Mouse (Mus musculus) hindbrain, embryonic 11.5 days (tissue): ENCODE results near the gene Ptpn13. TPM values are rescaled to one million over a fixed set of nuclear protein-coding genes. Genes with fewer than 3 reads are reported as not detected.

ENCODE experiments used
- ATAC-seq: fragments of 200-750 bp; cut with Nextera tagmentation; 2 replicates; pipeline ENCODE4 v1.8.0; 2017; ENCODE audit warnings: mild to moderate bottlenecking, moderate TSS enrichment, moderate library complexity; ENCODE audit not compliant: low FRiP score
- DNase-seq: peaks from one replicate; pipeline ENCODE4 v3.0.0-alpha.2; 2015; ENCODE audit warnings: low spot score
- H3K27ac ChIP-seq: fragments of 300-500 bp; sonication (generic); 2 replicates; pipeline ENCODE4 v1.5.1; 2014; ENCODE audit warnings: mild to moderate bottlenecking, low read depth, low read length
- H3K27me3 ChIP-seq: fragments of 300-500 bp; sonication (generic); 2 replicates; pipeline ENCODE4 v1.6.1; 2014; ENCODE audit warnings: mild to moderate bottlenecking, low read length, moderate library complexity, mixed read lengths; ENCODE audit not compliant: control insufficient read depth, insufficient read depth
- H3K36me3 ChIP-seq: fragments of 300-500 bp; sonication (generic); 2 replicates; pipeline ENCODE4 v1.6.1; 2014; ENCODE audit warnings: mild to moderate bottlenecking, low read length, moderate library complexity, mixed read lengths; ENCODE audit not compliant: control insufficient read depth, insufficient read depth
- H3K4me1 ChIP-seq: fragments of 300-500 bp; sonication (generic); replicated peaks from 2 replicates; pipeline ENCODE4 v1.6.1; 2014; ENCODE audit warnings: low read length, mixed read lengths; ENCODE audit not compliant: control insufficient read depth, insufficient read depth
- H3K4me2 ChIP-seq: fragments of 300-500 bp; sonication (generic); replicated peaks from 2 replicates; pipeline ENCODE4 v1.6.1; 2014; ENCODE audit warnings: mild to moderate bottlenecking, low read depth, low read length
- H3K4me3 ChIP-seq: fragments of 300-500 bp; sonication (generic); 2 replicates; pipeline ENCODE4 v1.5.1; 2014; ENCODE audit warnings: low read depth, low read length
- H3K9ac ChIP-seq: fragments of 300-500 bp; sonication (generic); 2 replicates; pipeline ENCODE4 v1.6.1; 2014; ENCODE audit warnings: low read depth, low read length
- H3K9me3 ChIP-seq: fragments of 300-500 bp; sonication (generic); 2 replicates; pipeline ENCODE4 v1.6.1; 2016; ENCODE audit warnings: low read length; ENCODE audit not compliant: control insufficient read depth
- WGBS: fragments of 180-500 bp; shearing (Covaris S2); extraction: QIAGEN DNeasy Blood & Tissue Kit; methylation state at CpG from one replicate; pipeline ENCODE4 v1.1.7; 2014; 5-methylcytosine and 5-hydroxymethylcytosine counted together
- polyA plus RNA-seq: library from polyadenylated mRNA; unstranded; fragments of >200 nt; fragmentation: Nextera tagmentation; extraction: Ambion mirVana; gene quantifications from 2 replicates; pipeline ENCODE4 v1.2.1, GENCODE M21; 2014

The Ptpn13 gene
- polyA plus RNA-seq, 1 experiment from 2014 or later = 19.3 TPM

DNA sequence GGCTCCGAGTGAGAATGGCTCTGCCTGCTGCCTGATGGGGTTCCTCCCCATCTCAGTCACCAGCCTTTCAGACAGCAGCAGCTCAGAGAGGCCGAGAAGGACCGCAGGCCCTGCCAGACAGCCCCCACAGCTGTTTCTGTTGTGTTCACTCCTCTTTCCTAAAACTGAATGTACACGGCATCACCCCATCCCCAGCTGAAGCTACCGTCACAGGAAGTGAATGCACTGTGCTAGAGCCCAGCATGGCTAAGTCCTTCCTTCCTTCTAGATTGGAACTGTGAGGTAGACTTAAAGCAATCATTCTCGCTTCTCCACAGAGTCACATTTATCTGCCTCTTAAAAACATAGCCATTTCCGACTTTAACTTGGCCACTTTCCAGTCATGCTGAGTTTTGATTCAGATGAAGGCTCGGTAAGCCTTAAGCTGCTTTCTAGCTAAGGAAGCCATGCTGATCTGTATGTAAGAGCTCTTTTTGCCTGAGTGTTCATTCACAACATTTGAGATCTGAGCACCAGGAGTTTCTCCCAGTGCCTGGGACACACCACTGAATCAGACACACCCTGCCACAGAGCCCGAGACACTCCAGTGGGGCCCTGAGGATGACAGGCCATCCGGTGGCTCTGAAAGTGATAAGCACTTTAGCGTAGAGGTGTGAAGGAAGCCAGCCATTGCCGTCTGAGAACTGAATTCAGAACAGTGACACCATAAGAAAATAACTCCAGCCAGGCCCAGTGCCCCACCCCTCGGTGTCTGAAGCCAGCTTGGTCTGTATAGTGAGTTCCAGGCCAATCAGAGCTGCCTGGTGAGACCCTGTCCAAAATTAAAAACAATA lies 170.6 kb downstream of the Ptpn13 start:
- Histone ChIP-seq H3K4me2 (no peak overlapping the region), H3K27me3 (no peaks in the 10 kb centered on the region), H3K9me3 (no peaks in the 10 kb centered on the region), H3K4me1 (no peaks in the 10 kb centered on the region), H3K36me3 (0 out of 2 replicates have a peak, but pooled peaks cover 3% of the 10 kb centered on the region), H3K9ac (no peak overlapping the region), H3K4me3 (no peak overlapping the region), H3K27ac (no peak overlapping the region)
- 85% methylated on average over 13 of the region's 13 CpGs for WGBS
- no peak for ATAC-seq
- no peak for DNase-seq

DNA sequence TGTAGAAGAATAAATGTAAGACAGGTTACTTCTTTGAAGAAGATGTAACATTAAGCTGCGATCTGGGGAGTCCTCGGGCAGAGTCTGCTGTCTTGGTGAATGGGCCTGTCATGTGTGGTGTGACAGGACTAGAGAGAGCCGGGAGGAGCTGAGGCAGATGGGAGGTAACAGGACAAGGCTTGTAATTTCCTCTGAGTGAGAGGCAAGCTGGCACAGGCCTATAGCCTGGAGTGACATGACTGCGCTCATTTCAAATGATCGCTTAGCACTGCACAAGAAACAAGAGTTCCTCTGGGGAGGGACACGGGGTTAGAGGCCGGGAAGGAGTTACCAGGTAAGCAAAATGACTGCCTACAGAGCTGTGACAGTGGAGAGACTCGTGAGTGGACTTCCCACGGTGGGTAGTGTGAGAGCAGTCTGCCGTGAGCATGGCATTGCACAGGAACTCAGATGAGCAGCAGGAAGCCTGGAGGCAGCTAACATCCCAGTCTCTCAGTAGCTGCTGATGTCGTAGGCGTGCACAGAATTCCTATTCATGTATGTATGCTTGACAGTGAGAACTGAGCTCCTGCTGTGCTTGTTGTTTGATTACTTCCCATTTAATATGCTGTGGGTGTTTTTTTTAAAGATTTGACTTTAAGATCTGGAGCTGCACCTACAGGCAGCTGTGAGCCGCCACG lies 171.6 kb downstream of the Ptpn13 start:
- H3K4me2 ChIP-seq = no peak overlapping the region
- no peaks in the 10 kb centered on the region for H3K9me3 ChIP-seq
- DNase-seq (no peak), ATAC-seq (peak; percentile 25; the same call in 1 of the 2 replicates)
- H3K36me3 ChIP-seq = no peaks in the 10 kb centered on the region
- no peak overlapping the region for H3K4me3 ChIP-seq
- H3K27ac ChIP-seq = no peak overlapping the region
- no peaks in the 10 kb centered on the region for H3K4me1 ChIP-seq
- no peak overlapping the region for H3K9ac ChIP-seq
- no peaks in the 10 kb centered on the region for H3K27me3 ChIP-seq
- WGBS = 69% methylated on average over 14 of the region's 14 CpGs

DNA sequence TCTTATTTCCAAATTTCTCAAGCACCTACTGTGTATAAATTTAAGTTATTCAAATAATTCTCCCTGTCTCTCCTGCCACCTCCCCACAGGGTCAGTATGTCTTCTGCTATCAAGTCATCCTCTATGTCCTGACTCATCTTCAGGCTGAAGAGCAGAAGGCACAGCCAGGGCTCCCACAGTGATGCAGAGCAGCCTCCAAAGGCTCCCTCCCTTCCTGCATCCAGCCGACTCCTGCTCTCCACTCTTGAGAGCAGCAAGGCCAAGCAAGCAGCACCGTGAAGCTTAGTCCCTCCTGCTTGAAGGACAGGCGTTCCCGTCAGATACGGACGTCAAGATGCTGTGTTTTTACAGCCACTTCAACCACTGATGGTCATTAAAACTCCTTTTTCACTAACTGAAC lies 172.6 kb downstream of the Ptpn13 start:
- H3K27me3 ChIP-seq = no peaks in the 10 kb centered on the region
- no peak for ATAC-seq
- H3K27ac ChIP-seq = no peak overlapping the region
- 82% methylated on average over 6 of the region's 6 CpGs for WGBS
- H3K4me3 ChIP-seq = no peak overlapping the region
- H3K9me3 ChIP-seq = no peaks in the 10 kb centered on the region
- H3K4me1 ChIP-seq = no peaks in the 10 kb centered on the region
- H3K36me3 ChIP-seq = no peaks in the 10 kb centered on the region
- no peak overlapping the region for H3K4me2 ChIP-seq
- no peak for DNase-seq
- H3K9ac ChIP-seq = no peak overlapping the region

DNA sequence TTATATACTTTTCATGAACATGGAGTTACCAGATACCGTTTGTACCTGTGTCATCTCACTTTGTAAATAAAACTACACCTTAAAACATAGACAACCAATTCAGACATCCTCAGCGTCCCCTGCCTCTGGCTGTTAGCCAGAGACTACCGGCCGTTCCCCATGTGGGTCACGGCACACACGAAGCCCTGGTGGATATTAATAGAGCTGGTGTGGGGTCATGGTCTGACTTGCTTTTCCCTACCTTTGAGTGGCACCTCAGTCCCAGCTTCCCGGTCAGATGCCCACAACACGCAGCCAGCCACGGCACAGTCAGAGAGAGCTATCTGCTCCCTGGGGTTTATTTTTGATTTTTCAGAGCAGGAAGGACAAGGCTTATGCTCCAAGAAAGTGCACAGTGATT lies 173.3 kb downstream of the Ptpn13 start:
- Histone ChIP-seq H3K27me3 (no peaks in the 10 kb centered on the region), H3K9me3 (no peaks in the 10 kb centered on the region), H3K27ac (no peak overlapping the region), H3K4me2 (no peak overlapping the region), H3K36me3 (no peaks in the 10 kb centered on the region), H3K4me3 (no peak overlapping the region), H3K9ac (no peak overlapping the region), H3K4me1 (no peaks in the 10 kb centered on the region)
- 88% methylated on average over 9 of the region's 9 CpGs for WGBS
- DNase-seq (no peak), ATAC-seq (no peak)

DNA sequence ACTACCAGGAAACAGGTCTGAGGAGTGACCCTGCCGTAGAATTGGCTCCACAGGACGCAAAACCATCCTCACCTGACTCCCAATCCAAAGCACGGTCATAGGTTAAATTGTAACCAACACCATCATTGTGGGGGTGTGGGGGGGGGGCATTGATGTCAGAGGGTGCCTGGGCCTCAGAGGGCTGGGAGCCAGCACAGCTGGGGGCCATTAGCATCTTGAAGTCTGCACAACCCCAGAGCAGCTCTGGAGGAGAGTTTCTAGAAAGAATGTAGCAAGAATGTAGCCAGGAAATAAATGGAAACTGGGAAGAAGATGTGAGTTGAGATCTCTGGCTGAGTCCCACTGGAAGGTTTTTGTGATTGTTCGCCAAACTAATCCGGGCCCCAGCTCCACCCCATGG lies 173.9 kb downstream of the Ptpn13 start:
- H3K9me3 ChIP-seq = no peaks in the 10 kb centered on the region
- no peaks in the 10 kb centered on the region for H3K36me3 ChIP-seq
- no peak for ATAC-seq
- DNase-seq = no peak
- H3K4me1 ChIP-seq = no peaks in the 10 kb centered on the region
- no peaks in the 10 kb centered on the region for H3K27me3 ChIP-seq
- 82% methylated on average over 5 of the region's 5 CpGs for WGBS
- H3K4me3 ChIP-seq = no peak overlapping the region
- no peak overlapping the region for H3K4me2 ChIP-seq
- H3K9ac ChIP-seq = no peak overlapping the region
- H3K27ac ChIP-seq = no peak overlapping the region

DNA sequence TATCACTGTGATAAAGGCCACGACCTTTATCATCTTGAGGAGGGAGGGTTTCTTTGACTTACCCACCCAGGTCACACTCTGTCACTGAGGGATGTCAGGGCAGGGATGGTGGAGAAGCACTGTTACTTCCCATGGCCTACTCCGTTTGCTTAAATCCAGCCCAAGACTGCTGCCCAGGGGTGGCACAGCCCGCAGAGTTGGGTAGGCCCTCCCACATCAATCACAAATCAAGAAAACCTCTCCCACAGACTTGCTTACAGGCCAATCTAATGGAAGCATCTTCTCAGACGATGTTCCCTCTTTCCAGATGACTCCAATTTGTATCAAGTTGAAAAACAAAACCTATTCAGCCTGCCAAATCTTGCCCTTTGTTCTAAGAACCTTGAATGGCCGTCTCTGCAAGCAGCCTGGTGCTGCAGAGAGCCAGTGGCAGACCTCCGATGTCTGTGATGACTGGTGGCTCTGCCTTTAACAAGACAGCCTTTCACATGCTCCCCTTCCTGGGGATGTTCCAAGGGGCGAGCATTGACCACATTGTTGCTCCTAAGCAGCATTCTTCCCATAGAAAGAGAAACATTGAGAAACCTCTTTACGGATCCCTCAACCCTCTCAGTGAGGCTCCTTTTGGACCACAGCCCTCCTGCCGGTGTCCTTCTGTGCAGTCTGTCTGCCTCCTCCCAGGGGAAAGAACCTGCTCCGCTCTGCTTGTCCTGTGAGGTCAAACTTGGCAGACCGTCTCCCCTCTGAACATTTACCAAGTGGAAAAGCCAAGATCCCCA lies 178.3 kb downstream of the Ptpn13 start:
- no peak for ATAC-seq
- H3K27me3 ChIP-seq = no peaks in the 10 kb centered on the region
- no peaks in the 10 kb centered on the region for H3K4me1 ChIP-seq
- H3K9me3 ChIP-seq = no peaks in the 10 kb centered on the region
- no peak overlapping the region for H3K27ac ChIP-seq
- no peak overlapping the region for H3K4me2 ChIP-seq
- H3K36me3 ChIP-seq = no peaks in the 10 kb centered on the region
- peak; percentile 15 for DNase-seq
- 36% methylated on average over 11 of the region's 11 CpGs for WGBS
- no peak overlapping the region for H3K4me3 ChIP-seq
- H3K9ac ChIP-seq = no peak overlapping the region

DNA sequence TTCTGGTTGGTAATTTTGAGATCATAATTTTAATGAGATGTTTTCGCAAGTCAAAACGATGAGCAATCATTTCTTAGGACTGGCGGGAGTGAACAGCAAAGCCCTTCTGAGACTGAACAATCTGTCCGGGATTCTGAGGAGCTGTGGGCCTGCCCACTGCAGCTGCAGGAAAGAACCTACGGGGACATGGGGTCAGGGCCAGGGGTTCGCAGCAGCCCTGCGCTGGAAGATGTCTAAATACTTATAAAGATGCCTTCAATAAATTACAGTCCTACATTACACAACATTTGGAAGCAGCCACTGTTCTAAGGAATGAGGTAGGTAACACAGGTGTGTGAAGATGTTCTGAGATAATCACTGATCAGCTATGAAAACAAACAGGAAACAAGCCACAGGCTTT lies 180.7 kb downstream of the Ptpn13 start:
- no peak for DNase-seq
- Histone ChIP-seq H3K4me2 (no peak overlapping the region), H3K36me3 (no peaks in the 10 kb centered on the region), H3K27ac (no peak overlapping the region), H3K4me1 (no peaks in the 10 kb centered on the region), H3K27me3 (no peaks in the 10 kb centered on the region), H3K9ac (no peak overlapping the region), H3K4me3 (no peak overlapping the region), H3K9me3 (no peaks in the 10 kb centered on the region)
- 88% methylated on average over 7 of the region's 7 CpGs for WGBS
- no peak for ATAC-seq

DNA sequence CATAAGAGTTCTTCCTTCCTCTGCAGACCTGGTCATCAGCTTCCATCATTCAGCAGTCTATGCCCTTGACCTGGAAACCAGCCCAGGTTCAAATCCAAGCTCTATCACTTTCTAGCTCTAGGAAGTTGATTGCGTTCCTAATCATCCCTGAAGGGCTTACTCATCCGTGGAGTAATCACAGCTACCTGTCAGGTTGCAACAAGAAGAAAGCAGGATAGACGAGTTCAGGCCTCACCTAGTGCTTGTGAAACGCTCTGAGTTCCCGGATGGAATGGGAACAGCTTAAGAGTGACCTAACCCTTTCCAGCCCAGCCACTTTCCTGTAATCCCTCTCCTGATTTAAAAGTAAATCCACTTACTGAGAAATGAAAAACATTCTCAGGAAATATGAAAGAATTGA lies 185.2 kb downstream of the Ptpn13 start:
- Histone ChIP-seq H3K4me3 (no peak overlapping the region), H3K9me3 (no peaks in the 10 kb centered on the region), H3K27me3 (no peaks in the 10 kb centered on the region), H3K4me1 (no peaks in the 10 kb centered on the region), H3K27ac (no peak overlapping the region), H3K9ac (no peak overlapping the region), H3K4me2 (no peak overlapping the region), H3K36me3 (no peaks in the 10 kb centered on the region)
- 77% methylated on average over 5 of the region's 5 CpGs for WGBS
- no peak for DNase-seq
- no peak for ATAC-seq
